Mouse (Mus musculus): Measurements from ENCODE around the gene Polg.

DNA sequence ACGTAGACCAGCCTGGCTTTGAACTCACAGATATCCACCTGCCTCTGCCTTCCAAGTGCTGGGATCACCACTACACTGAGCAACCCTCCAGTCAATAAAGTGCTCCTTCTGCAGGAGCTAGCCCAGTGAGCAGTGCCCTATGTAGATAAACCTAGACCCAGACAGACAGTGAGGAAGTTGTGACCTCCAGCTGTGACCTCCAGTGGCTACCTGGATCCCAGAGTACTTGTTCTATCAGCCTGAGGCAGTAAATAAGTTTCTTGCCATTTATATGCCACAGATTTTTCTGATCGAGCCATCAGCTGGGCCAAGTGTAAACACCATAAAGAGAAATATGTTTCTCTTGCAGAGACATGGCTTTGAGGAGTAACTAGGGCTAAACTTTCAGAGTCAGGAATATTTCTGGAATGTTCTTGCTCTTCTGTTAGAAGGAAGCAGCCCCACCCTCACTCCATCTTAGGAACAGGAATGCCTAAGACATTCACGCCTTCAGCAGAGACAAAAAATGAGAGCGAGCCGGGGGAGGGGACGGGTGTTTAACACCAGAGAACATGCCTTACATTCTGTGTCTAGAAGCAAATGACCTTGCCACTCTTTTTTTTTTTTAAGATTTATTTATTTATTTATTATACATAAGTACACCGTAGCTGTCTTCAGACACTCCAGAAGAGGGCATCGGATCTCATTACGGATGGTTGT is 7.5 kb upstream of the Polg start:
- no peak for TF ChIP-seq CTCF (IDR thresholded peaks at IDR 0.05; ENCODE audit: borderline replicate concordance, insufficient read depth, low read depth, low read length)
- TF ChIP-seq POLR2A (IDR thresholded peaks at IDR 0.05; ENCODE audit: borderline replicate concordance, insufficient read depth, low read length), result no peak
